17 mouse cellular contexts compared by ENCODE assay signal in genomic region chr9:103580621-103581020, GRCm38 (mm10).
DNase-seq lines count a peak whose midpoint lies in the region; ATAC-seq lines count a peak whose summit lies in the region.
"Had no signal": no experiment of that assay in that cellular context is flagged by ENCODE, and none has a peak within 500 bp of the region (broad histone marks: within the 10 kb centered on the region; RNA-seq: fewer than 3 reads in every experiment).

No protein-coding gene starts in this region.

- H3K27ac ChIP-seq in heart, embryonic 13.5 days (replicated peaks), result peak overlapping the region; percentile 82
- H3K27ac ChIP-seq: embryonic facial prominence, embryonic 13.5 days; limb, embryonic 12.5 days; liver, embryonic 13.5 days; lung, embryonic 15.5 days had no signal

- H3K4me2 ChIP-seq in heart, embryonic 13.5 days, result no peak overlapping the region
- H3K4me2 ChIP-seq: embryonic facial prominence, embryonic 13.5 days; limb, embryonic 12.5 days; liver, embryonic 13.5 days; lung, embryonic 15.5 days had no signal

- peaks cover 54% of the 10 kb centered on the region for H3K4me1 ChIP-seq in heart, embryonic 13.5 days
- H3K4me1 ChIP-seq: embryonic facial prominence, embryonic 13.5 days; limb, embryonic 12.5 days; liver, embryonic 13.5 days; lung, embryonic 15.5 days had no signal

- no peak for DNase-seq in heart, postnatal 36 days
- DNase-seq in brain, adult 2 months (ENCODE audit: low read depth, low spot score), result peak; percentile 93
- peak; percentile 67 for DNase-seq in cerebellum, adult 11 months
- peak; percentile 73 to 79 for DNase-seq in cerebellum, postnatal 14 days
- no peak for DNase-seq in gastrocnemius, postnatal 36 days
- DNase-seq in thymus, postnatal 14 days, result no peak
- DNase-seq: kidney, adult 11 months; kidney, postnatal 10 days; liver, embryonic 13.5 days; right cerebral cortex, adult 18-20 months; thymus, adult 2 months had no signal

- ATAC-seq in heart, embryonic 13.5 days (ENCODE audit: extremely low read depth, insufficient number of reproducible peaks, low FRiP score, low TSS enrichment), result no peak
- ATAC-seq: forebrain, embryonic 16.5 days; hindbrain, embryonic 16.5 days had no signal

- no peaks in the 10 kb centered on the region for H3K27me3 ChIP-seq in heart, embryonic 13.5 days (replicated peaks)
- H3K27me3 ChIP-seq: embryonic facial prominence, embryonic 13.5 days; limb, embryonic 12.5 days; liver, embryonic 13.5 days; lung, embryonic 15.5 days had no signal

- H3K9ac ChIP-seq in heart, embryonic 13.5 days, result no peak overlapping the region
- H3K9ac ChIP-seq: embryonic facial prominence, embryonic 13.5 days; limb, embryonic 12.5 days; liver, embryonic 13.5 days; lung, embryonic 15.5 days had no signal

- WGBS in heart, embryonic 13.5 days, result 80% methylated on average over 6 of the region's 6 CpGs

- no peak overlapping the region for H3K4me3 ChIP-seq in heart, embryonic 13.5 days
- H3K4me3 ChIP-seq: embryonic facial prominence, embryonic 13.5 days; limb, embryonic 12.5 days; liver, embryonic 13.5 days; lung, embryonic 15.5 days had no signal

- intact Hi-C loops in heart, postnatal 36 days (cut with DNase I), result no loop called here
- intact Hi-C loops in gastrocnemius, postnatal 36 days (cut with DNase I), result no loop called here

- H3K36me3 ChIP-seq in heart, embryonic 13.5 days, result peaks cover 3% of the 10 kb centered on the region; the same call in 1 of the 2 replicates
- H3K36me3 ChIP-seq: embryonic facial prominence, embryonic 13.5 days; limb, embryonic 12.5 days; liver, embryonic 13.5 days; lung, embryonic 15.5 days had no signal

- 0 out of 2 replicates have a peak, but pooled peaks cover 3% of the 10 kb centered on the region for H3K9me3 ChIP-seq in heart, embryonic 13.5 days
- H3K9me3 ChIP-seq: embryonic facial prominence, embryonic 13.5 days; limb, embryonic 12.5 days; liver, embryonic 13.5 days; lung, embryonic 15.5 days had no signal

Comparison
In these comparisons a context has a peak if more than half of its experiments do, and no peak if none do; other contexts are left out.
1. DNase-seq: peak in brain, adult 2 months (single experiment), cerebellum, adult 11 months (single experiment) and cerebellum, postnatal 14 days (2 of 2); none in heart, postnatal 36 days (0 of 2), gastrocnemius, postnatal 36 days (0 of 2) and thymus, postnatal 14 days (single experiment).